ENCODE assay signal across 8 mouse cellular contexts in genomic region chr11:100970557-100970937, GRCm38 (mm10). TPM values are rescaled to one million over a fixed set of nuclear protein-coding genes. Genes with fewer than 3 reads are reported as not detected.
A peak's percentile ranks its signal among the peaks of the same experiment; 100 is the strongest.
DNase-seq lines count a peak whose midpoint lies in the region; ATAC-seq and TF ChIP-seq lines count a peak whose summit lies in the region.

Cavin1 (minus strand) TSS chr11:100970887.

- peak within 1 kb of the TSS; percentile 89 for H3K27ac ChIP-seq in embryonic facial prominence, embryonic 13.5 days
- H3K27ac ChIP-seq in heart, embryonic 10.5 days: peak within 1 kb of the TSS; percentile 95
- peak within 1 kb of the TSS; percentile 65 for H3K27ac ChIP-seq in kidney, embryonic 14.5 days (ENCODE audit: low read depth, low read length)
- peak within 1 kb of the TSS; percentile 32; the same call in 1 of the 2 replicates for H3K27ac ChIP-seq in liver, embryonic 11.5 days (ENCODE audit: low read depth, low read length)
- H3K27ac ChIP-seq in midbrain, postnatal 0 days (ENCODE audit: low read depth, low read length): no peak within 1 kb of the TSS

- peaks cover 81% of the 10 kb centered on the region for H3K27me3 ChIP-seq in embryonic facial prominence, embryonic 13.5 days
- H3K27me3 ChIP-seq in heart, embryonic 10.5 days (ENCODE audit: insufficient read depth, poor library complexity, severe bottlenecking): peaks cover 77% of the 10 kb centered on the region
- H3K27me3 ChIP-seq in kidney, embryonic 14.5 days (ENCODE audit: control insufficient read depth, insufficient read depth, low read length): peaks cover 44% of the 10 kb centered on the region
- H3K27me3 ChIP-seq in liver, embryonic 11.5 days (replicated peaks; ENCODE audit: control insufficient read depth, insufficient read depth, low read length): peaks cover 45% of the 10 kb centered on the region
- H3K27me3 ChIP-seq in midbrain, postnatal 0 days (ENCODE audit: insufficient read depth, low read length): peaks cover 56% of the 10 kb centered on the region

- no peaks in the 10 kb centered on the region for H3K36me3 ChIP-seq in embryonic facial prominence, embryonic 13.5 days
- peaks cover 9% of the 10 kb centered on the region; the same call in 1 of the 2 replicates for H3K36me3 ChIP-seq in heart, embryonic 10.5 days
- no peaks in the 10 kb centered on the region for H3K36me3 ChIP-seq in kidney, embryonic 14.5 days (ENCODE audit: control insufficient read depth, insufficient read depth, low read length)
- H3K36me3 ChIP-seq in liver, embryonic 11.5 days (ENCODE audit: control insufficient read depth, insufficient read depth, low read length): no peaks in the 10 kb centered on the region
- H3K36me3 ChIP-seq in midbrain, postnatal 0 days (ENCODE audit: insufficient read depth, low read length): no peaks in the 10 kb centered on the region

- DNase-seq in thymus, postnatal 0 days (ENCODE audit: low spot score): no peak
- no peak for DNase-seq in thymus, postnatal 10 days (ENCODE audit: low spot score in 2 of 2)
- DNase-seq in heart, embryonic 10.5 days (ENCODE audit: low spot score): peak; percentile 96
- DNase-seq in liver, embryonic 11.5 days (ENCODE audit: low spot score): peak; percentile 65
- DNase-seq in midbrain, postnatal 0 days (ENCODE audit: low spot score): peak; percentile 67
- peak; percentile 90 for DNase-seq in testis, postnatal 14 days (ENCODE audit: low spot score)

- peak within 1 kb of the TSS; percentile 76 for H3K4me3 ChIP-seq in embryonic facial prominence, embryonic 13.5 days
- H3K4me3 ChIP-seq in heart, embryonic 10.5 days: peak within 1 kb of the TSS; percentile 82
- H3K4me3 ChIP-seq in kidney, embryonic 14.5 days (ENCODE audit: low read length): peak within 1 kb of the TSS; percentile 49
- H3K4me3 ChIP-seq in liver, embryonic 11.5 days (ENCODE audit: low read depth, low read length): peak within 1 kb of the TSS; percentile 67
- H3K4me3 ChIP-seq in midbrain, postnatal 0 days (ENCODE audit: low read depth, low read length): peak within 1 kb of the TSS; percentile 41

- peak within 1 kb of the TSS; percentile 87 for H3K9ac ChIP-seq in embryonic facial prominence, embryonic 13.5 days
- peak within 1 kb of the TSS; percentile 67 for H3K9ac ChIP-seq in kidney, embryonic 14.5 days (ENCODE audit: low read depth, low read length)
- H3K9ac ChIP-seq in liver, embryonic 11.5 days (ENCODE audit: low read depth, low read length): peak within 1 kb of the TSS; percentile 50
- peak within 1 kb of the TSS; percentile 48 for H3K9ac ChIP-seq in midbrain, postnatal 0 days (replicated peaks; ENCODE audit: low read length, poor library complexity, severe bottlenecking)

- no peak for TF ChIP-seq CTCF in midbrain, postnatal 0 days (IDR thresholded peaks at IDR 0.05)

- ATAC-seq in embryonic facial prominence, embryonic 13.5 days (ENCODE audit: insufficient number of reproducible peaks, insufficient read depth, low FRiP score, low TSS enrichment, low read depth): peak; percentile 92
- peak; percentile 88 for ATAC-seq in kidney, embryonic 14.5 days (ENCODE audit: low FRiP score, low TSS enrichment)
- peak; percentile 50; the same call in 1 of the 2 replicates for ATAC-seq in liver, embryonic 11.5 days (replicated peaks; ENCODE audit: low FRiP score)
- ATAC-seq in midbrain, postnatal 0 days (ENCODE audit: low FRiP score): peak; percentile 56; the same call in 1 of the 2 replicates

- 2% methylated on average over 20 of the region's 20 CpGs for WGBS in embryonic facial prominence, embryonic 13.5 days
- 0% methylated on average over 20 of the region's 20 CpGs for WGBS in heart, embryonic 10.5 days
- 1% methylated on average over 20 of the region's 20 CpGs for WGBS in kidney, embryonic 14.5 days
- WGBS in liver, embryonic 11.5 days: 4% methylated on average over 20 of the region's 20 CpGs
- WGBS in midbrain, postnatal 0 days: under 1% methylated on average over 20 of the region's 20 CpGs

- H3K4me1 ChIP-seq in embryonic facial prominence, embryonic 13.5 days: peaks cover 46% of the 10 kb centered on the region
- peaks cover 64% of the 10 kb centered on the region for H3K4me1 ChIP-seq in heart, embryonic 10.5 days
- no peaks in the 10 kb centered on the region for H3K4me1 ChIP-seq in kidney, embryonic 14.5 days (ENCODE audit: control insufficient read depth, insufficient read depth, low read length)
- H3K4me1 ChIP-seq in liver, embryonic 11.5 days (replicated peaks; ENCODE audit: control insufficient read depth, insufficient read depth, low read length): peaks cover 25% of the 10 kb centered on the region
- 0 out of 2 replicates have a peak, but pooled peaks cover 5% of the 10 kb centered on the region for H3K4me1 ChIP-seq in midbrain, postnatal 0 days (ENCODE audit: insufficient read depth, low read length)

- H3K4me2 ChIP-seq in embryonic facial prominence, embryonic 13.5 days: peak within 1 kb of the TSS; percentile 88
- H3K4me2 ChIP-seq in kidney, embryonic 14.5 days (replicated peaks; ENCODE audit: low read depth, low read length): peak within 1 kb of the TSS; percentile 51
- H3K4me2 ChIP-seq in liver, embryonic 11.5 days: peak within 1 kb of the TSS; percentile 99
- peak within 1 kb of the TSS; percentile 52 for H3K4me2 ChIP-seq in midbrain, postnatal 0 days (ENCODE audit: low read depth, low read length, poor library complexity, severe bottlenecking)

- peaks cover under 1% of the 10 kb centered on the region; the same call in 1 of the 2 replicates for H3K9me3 ChIP-seq in embryonic facial prominence, embryonic 13.5 days
- H3K9me3 ChIP-seq in heart, embryonic 10.5 days: no peaks in the 10 kb centered on the region
- no peaks in the 10 kb centered on the region for H3K9me3 ChIP-seq in kidney, embryonic 14.5 days (ENCODE audit: control insufficient read depth, low read length)
- no peaks in the 10 kb centered on the region for H3K9me3 ChIP-seq in liver, embryonic 11.5 days (ENCODE audit: control insufficient read depth, low read length)
- H3K9me3 ChIP-seq in midbrain, postnatal 0 days (ENCODE audit: low read length): no peaks in the 10 kb centered on the region

RNA-seq across cellular contexts. Expression of gene Cavin1, which starts in this region (rescaled TPM):
- polyA plus RNA-seq in thymus, postnatal 0 days (2015; fragmentation: Nextera tagmentation; extraction: Ambion mirVana): 61.0 and 64.2 TPM in 2 replicates
- 152 and 169 TPM in 2 replicates for polyA plus RNA-seq in embryonic facial prominence, embryonic 13.5 days (2015; fragmentation: Nextera tagmentation; extraction: Ambion mirVana)
- polyA plus RNA-seq in heart, embryonic 10.5 days (2016; fragmentation: Nextera tagmentation; extraction: Ambion mirVana): 139 and 252 TPM in 2 replicates
- polyA plus RNA-seq in kidney, embryonic 14.5 days (2014; fragmentation: Nextera tagmentation; extraction: Ambion mirVana): 40.7 and 45.1 TPM in 2 replicates
- 22.6 and 23.3 TPM in 2 replicates for polyA plus RNA-seq in liver, embryonic 11.5 days (2014; fragmentation: Nextera tagmentation; extraction: Ambion mirVana)
- total RNA-seq in midbrain, postnatal 0 days (2014; rRNA removed): 24.8 and 26.0 TPM in 2 replicates
- polyA plus RNA-seq in midbrain, postnatal 0 days (2015; fragmentation: Nextera tagmentation; extraction: Ambion mirVana): 46.0 and 47.5 TPM in 2 replicates

Comparison
In these comparisons a context has a peak if more than half of its experiments do, and no peak if none do; other contexts are left out.
1. DNase-seq: peak in heart, embryonic 10.5 days (single experiment), liver, embryonic 11.5 days (single experiment), midbrain, postnatal 0 days (single experiment) and testis, postnatal 14 days (single experiment); none in thymus, postnatal 0 days (single experiment) and thymus, postnatal 10 days (0 of 2).
2. Peak in every context shown above with its lines, with median percentiles within 50 percentile points of each other: ATAC-seq, H3K4me2 ChIP-seq, H3K4me3 ChIP-seq and H3K9ac ChIP-seq.